Mouse (Mus musculus) layer of hippocampus, postnatal 25 days (tissue): ENCODE data around the gene Sh3gl3. TPM values are rescaled to one million over a fixed set of nuclear protein-coding genes. Genes with fewer than 3 reads are reported as not detected.

ENCODE experiments used
- DNase-seq, 2 experiments: peaks; one replicate each; pipeline ENCODE4 v3.0.0; 2022; ENCODE audit warnings: mixed read lengths in 2 of 2, low spot score in 1 of 2; ENCODE audit errors: extremely low spot score in 1 of 2
- total RNA-seq, 2 experiments: library from RNA; stranded (reverse); gene quantifications; 2 replicates each; pipeline ENCODE4 v1.2.3; 2021

The Sh3gl3 gene
- 10 to 100 TPM; 58.4 to 65.9 TPM for total RNA-seq

DNA sequence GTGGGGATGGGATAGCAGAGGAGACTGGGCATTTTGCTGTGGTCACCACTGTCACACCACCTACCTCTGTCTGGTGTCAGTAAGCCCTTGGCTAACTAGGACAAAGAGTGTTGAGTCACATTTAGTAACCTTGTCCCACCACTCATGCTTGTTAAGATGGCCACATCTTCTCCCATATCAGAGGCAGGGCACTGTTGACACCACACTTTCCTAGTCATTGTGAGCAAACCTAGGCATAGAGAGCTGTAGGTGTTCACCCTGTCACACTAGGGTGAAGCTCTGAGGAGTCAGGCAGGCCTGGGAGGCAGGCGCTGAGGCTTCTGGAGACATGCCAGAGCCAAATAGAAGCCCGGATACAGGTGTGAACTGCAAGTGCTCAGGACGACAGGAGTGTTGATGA lies at the start of gene Sh3gl3:
Sh3gl3 (plus strand) TSS at position 301 of the 400 bp plus-strand sequence.
- DNase-seq = no peak

DNA sequence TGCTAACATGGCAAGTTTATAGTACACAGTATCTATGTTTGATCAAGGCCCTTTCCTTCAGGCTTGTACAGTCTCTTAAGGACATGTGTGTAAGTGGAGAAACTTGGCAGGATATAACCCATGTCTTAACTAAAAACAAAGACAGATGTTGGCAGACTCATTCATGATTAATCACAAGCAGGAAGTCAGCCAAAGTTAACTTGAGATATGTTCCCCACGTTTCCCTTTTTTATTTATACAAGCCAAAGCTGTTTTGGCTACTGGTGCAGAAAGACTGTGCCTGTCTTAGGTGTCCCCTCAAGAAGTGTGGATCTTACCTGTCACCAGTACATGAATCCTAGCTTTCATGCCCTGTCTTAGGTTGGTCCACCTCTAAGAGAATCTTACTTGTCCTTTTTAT lies 35.4 kb upstream of the Sh3gl3 start:
- DNase-seq = no peak

DNA sequence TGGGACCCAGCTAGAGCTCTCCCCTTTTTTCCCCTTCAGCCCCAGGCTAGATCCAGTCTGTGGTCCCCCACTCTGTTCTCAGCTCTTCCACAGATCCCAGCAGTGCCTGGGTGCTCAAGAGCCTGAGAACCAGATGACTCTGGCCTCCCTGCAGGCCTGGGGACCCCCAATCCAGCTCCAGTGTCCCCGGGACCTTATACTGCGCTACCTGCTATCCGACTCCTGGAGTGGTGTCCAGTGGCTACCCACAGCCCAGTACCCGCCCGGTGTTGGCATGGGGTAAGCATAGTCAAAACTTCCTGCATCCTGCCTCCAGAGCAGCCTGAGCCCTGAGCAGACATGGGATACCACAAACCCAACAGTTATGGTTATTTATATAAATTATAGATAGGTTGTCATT lies 26.5 kb upstream of the Sh3gl3 start:
- DNase-seq = no peak

DNA sequence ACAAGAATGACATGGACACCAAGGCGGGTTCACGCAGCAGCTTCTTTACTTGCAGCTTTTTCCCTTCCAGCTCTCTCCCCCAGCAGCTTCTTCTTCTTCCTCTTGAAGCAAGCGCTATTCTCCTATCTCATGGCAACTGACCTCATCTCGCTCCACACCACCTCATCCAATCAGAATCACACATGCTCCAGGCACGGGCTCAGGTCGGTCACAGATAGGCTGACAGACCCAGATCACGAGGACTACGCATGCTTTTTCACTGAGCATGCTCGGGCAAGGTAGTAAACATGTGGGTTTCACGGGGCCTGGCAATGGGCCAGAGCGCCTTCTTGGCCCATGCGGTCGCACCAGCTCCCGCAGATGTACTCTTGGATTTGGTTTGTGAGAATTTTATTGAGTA lies 9.0 kb upstream of the Sh3gl3 start:
- DNase-seq = no peak

DNA sequence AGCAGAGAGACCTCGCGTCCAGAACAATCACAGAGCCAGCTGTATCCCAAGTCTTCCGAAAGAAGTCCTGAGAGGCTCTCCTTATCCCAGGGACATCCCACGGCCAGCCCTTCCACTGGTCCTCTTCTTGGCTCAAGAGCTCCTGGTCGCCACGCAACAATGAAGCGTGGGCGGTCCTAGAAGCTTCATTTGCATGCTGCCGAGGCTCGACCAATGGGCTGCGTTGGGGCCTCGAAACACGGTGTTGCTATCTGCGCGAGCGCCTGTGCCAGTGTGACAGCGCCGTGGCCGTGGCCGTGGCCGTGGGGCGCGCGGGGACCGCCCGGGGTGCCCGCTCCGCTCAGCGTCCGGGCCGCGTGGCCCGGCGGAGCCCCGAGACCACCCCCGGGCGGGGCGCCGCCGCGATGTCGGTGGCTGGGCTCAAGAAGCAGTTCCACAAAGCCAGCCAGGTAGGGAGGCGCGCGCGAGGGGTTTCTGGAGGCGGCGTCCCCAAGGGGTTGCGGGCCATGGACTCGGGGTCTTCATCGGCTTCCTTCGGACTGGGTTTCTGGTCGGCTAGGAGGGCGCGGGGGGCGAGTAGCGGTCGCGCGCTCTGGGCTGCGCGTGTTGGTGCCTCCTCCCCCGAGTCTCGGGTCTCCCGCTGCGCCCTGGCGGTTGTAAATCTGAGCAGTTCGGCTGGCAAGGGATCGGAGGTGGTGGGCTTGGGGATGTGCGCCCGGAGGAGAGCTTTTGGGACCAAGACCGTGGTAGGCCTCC lies 1.1 kb downstream of the Sh3gl3 start:
- peak; percentile 72 to 74 for DNase-seq

DNA sequence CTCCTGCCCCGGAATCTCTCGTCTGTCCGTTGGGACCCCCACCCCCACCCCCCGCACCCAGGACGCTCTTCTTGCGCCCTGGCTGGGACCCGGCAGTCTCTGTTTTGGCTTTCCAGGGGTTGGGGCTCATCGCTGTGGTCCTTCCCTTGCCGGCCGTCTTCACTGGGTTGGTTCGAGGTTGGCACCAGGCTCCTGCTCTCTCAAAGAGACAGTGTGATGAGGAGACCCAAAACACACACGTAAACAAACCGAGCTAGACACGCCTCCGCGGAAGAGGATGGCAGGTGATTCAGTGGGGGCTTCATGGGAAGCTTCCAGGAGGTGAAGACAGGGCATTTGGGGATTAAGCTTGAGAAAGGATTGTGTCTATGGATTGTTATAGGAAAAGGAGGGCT lies 1.7 kb downstream of the Sh3gl3 start:
- peak in 1 of 2 experiments; percentile 23 for DNase-seq

DNA sequence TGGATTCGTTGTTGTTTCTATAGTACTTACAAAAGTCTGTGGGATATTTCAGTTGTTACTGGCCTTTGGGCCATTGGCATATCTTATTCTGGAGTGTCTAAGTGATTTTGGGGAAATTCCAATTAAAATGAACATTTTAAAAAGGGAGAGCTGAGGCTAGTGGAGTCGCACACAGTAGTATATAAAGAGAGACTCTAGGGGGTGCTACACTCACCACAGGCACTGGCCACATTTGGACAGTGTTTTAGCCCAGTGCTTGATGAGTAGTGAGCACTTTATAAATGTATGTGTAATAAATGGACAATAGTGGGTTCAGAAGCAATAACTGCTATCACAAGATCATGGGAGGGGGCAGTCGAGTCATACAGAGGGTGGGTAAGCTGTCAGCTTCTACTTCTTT lies 2.6 kb downstream of the Sh3gl3 start:
- DNase-seq = no peak

DNA sequence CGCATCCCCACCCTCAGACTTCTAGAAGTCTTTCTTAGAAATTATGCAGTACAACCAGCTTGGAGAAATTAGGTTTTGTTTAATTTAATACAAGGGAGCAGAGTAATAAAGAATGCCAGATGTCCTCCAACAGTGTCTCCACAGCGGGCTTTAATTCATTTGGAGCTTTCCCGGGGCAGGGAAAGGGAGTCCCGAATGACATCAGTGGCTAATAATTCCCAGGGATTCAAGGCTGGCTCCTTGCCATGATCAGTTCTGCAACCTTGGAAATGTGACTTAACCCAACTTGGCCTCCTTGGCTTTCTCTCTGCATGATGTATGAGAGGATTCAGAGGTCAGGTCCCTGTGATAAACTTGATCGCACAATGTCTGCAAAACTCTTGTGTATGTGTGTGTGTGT lies 3.7 kb downstream of the Sh3gl3 start:
- no peak for DNase-seq

DNA sequence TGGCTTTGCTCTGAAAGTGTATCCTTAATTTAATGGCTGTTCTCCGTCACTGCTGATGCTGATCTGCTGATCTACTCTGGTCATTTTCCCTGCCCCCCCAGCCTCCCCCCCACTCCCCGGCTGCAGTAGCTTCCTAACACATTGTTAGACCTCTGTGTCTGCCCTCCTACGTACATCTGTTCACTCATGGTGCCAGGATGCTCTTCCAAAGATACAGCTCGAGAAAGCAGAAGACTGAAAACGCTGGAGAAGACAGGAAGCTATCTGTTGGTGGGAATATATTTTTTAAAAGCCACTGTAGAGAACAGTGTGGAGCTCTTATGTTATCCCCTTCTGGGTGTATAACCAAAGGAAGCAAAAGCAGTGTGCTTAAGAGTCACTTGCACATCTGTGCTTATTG lies 7.3 kb downstream of the Sh3gl3 start:
- no peak for DNase-seq

DNA sequence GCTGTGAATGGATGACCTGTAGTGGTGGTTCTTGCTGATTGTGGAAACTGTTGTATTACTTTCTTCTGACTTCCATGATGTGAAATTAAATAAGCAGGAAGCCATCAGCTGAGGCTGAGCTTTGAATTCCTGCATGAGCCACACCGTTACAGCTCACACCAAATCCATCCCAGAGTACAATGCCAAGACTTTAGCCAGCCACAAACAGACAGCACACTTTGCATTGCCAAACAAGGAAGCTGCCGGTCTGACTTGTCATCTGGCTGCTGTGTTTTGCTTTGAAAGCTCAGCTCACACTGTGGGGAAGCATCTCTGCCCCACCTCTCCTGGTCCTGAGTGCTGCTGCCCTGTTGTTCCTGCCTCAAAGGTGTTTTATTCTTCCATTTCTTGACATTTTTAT lies 9.1 kb downstream of the Sh3gl3 start:
- no peak for DNase-seq

DNA sequence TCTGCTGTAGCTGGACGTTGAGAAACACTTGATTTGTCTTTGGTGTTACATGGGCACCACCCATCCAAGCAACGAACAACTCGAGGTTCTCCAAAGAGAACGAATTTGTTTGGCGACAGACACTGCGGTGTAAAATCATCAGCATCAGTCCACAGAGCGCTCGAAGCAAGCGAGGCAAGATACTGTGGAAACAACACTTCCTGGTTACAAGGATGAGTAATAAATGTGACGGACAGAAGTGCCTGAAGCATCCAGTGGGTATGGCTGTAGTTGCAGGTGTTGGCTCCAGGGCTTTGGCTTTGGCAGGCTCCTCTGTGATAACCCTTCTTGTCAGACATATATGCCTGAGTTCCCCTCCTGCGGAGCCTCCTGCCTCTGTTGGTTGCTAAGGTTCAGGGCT lies 18.0 kb downstream of the Sh3gl3 start:
- DNase-seq = no peak

DNA sequence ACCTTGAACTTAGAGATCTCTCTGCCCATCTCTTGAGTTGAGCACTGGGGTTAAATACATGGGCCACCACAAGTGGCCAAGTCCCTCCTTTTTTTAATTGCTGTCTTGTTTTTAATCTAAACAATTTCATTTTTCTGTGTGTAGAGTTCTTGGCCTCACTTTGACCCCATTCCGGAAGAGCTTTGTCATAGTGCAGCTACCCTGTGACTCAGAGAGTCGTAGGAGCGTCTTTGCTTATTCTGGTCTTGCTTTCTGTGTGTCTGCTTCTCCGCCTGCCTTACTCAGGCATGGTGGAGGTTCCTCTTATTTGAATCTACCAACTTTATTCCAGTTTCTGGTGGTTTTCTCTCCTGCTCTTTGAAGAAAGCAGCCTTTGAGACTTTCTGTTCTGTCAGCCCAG lies 18.9 kb downstream of the Sh3gl3 start:
- DNase-seq = no peak

DNA sequence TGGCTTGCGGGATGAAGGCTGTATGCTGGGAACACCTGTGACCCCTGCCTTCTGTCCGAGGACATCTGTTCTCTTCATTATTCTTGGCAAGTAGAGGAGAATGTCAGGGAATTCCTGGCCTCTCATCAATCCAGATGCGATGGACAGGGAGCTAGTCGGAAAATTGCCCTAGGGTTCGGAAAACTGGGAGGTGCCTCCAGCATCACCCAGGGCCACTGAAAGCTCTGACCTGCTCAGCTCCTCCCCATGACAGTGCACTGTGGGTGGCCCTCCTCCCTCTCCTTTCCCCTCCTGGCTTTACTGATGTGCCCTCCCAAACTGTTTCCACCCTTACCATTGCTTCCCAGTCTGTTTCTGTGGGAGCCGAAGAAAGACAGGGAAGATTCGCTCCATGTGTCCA lies 29.5 kb downstream of the Sh3gl3 start:
- no peak for DNase-seq

DNA sequence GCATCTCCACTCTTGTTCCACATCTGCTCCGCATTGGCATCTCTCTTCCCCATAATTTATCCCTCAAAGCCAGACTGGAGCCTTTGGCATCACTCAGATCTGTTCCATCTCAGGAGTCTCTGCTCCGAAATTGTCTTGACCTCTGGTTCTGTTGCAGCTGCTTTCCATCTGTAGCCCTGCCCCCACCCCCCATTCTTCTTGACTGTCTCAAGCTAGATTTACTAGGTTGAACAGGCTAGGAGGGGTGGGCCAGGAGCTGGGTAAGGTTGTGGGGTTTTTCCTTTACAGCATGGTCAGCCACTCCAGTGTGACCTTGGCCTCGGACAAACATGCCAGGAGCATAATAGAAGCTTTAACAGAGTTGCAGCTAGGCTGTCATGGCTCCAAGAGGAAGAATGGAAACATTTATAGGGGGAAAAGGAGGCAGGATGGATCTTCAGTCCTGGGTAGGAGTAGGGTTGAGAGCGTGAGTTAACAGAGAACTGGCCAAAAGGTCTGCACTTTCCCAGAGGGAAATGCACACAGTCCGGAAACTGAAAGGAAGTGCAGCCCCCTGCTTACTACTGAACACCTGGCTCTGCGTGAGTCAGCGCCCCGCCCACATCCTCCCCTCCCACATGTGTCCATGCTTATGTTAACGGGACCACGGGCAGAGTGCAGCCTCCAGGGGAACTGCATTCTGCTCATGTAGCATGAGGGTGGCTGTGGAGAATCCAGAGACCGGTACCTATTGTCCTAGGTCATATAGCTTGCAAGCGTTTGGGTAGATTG lies 30.6 kb downstream of the Sh3gl3 start:
- no peak for DNase-seq

DNA sequence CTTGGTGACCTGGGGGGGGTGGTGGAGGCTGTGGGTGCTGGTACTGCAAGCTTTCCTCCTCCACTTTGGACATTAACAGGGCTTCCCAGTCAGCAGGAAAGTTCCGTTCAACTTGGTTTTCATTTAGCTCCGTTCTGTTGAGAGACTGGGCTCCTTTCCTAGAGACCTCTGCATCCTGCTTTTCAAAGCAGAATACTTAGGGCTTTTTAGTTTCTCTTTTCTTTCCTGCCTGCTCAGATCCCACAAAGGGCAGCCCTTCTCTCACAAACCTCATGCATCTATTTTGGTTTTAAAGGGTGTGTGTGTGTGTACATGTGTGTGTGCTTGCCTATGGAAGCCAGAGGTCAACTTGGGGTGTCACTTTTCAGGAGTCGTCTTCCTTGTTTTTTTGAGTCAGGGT lies 31.3 kb downstream of the Sh3gl3 start:
- no peak for DNase-seq

DNA sequence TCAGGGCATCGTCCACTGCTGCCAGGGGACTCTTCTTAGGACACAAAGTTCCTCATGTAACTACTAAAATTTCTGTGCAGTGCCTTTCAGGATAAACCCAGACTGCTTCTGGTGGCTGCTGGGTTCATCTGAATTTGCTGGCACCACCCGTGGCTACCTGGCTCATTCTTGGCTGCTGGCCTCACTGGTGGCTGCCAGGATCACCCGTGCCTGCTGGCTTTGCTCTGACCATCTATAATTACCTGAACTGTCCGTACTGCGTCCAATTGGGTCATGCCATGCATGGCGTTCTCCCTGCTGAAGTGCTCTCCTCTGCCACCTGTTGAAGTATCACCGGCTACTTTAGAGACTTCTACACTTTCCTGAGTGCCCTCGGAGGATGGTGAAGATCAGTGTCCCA lies 33.1 kb downstream of the Sh3gl3 start:
- DNase-seq = no peak

DNA sequence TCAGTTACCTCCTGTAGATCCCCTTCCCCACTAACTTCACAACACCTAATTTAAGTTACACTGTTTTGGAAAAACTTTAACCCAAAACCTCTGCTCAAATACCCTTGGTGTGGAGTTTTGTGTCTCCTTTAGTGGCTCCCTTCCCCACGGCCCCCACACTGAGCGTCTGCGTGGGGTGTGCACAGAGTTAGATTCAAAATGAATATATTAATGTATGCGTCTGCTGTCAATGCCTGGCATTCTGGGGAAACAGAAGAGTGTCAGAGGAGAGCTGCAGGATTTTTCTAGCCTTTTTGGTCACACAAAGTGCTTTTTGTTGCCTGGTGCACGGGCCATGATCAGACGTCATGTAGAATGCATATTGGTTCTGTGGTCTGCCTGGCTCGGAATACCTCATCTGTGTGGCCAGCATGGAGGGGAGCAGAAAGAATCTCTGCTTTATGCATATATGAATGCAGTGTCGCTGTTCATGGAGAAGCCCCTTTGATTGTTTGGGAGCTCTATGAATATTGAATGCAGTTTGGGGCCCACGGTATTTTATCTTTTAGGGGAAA lies 47.8 kb downstream of the Sh3gl3 start:
- no peak for DNase-seq

DNA sequence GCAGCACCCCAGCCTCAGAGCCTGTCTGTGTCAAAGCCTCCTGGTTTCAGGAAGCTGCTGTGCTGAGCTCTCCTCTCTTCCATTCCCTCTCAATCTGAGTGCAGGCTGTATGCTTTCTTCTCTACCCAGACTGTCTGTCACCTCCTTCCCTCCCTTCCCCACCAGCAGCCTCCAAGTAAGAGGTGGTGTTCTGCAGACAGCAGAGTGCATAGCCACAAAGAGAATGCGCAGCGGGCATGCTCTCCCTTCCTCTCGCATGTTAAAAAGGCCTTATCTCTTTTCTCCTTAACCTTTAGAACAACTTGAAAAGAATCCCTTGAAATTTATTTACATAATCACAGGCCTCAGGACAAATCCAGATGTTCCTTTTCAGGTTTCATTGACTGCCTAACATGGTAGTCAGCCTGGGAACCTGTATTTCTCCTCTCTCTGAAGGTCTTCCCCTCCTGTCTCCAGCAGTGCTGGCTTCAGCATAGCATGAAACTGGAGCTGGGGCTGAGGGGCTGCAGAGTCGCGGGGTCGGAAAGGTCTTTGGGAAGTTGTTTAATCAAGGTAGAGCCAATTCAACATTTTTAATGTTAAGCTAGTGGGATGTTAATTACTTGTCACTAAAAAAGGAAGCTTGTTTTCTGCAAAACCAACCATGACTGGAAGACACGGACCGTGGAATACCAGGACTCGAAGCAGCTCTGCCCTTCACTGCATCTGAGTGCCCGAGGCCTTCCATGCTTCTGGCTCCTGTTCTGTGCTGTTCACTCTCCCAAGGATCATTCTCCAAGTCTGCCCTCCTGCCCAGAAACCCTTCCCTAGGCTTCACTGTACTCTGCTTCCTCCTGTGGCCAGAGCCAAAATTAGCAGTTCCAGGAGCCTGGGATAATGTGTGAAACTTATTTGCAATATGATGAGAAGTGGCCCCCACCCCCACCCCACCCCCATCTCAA lies 50.5 kb downstream of the Sh3gl3 start:
- no peak for DNase-seq

DNA sequence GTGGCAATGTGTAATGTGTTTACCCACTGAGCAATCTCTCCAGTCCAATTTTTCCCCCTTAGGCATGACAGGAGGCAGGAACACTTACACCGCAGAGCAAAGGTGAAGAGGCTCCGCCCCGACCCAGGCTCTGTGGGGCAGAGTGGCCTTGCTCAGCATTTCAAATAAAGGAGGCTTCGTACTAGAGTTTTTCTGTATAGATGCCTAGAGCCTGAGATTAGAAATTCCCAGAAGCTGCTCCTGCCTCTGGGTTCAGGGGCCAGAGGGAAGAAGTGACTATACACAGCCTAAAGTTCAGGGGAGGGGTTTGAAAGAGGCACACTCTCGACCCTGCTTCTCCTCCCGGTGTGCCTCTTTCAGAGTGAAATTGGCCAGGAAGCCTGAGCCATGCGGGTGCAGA lies 59.6 kb downstream of the Sh3gl3 start:
- no peak for DNase-seq

DNA sequence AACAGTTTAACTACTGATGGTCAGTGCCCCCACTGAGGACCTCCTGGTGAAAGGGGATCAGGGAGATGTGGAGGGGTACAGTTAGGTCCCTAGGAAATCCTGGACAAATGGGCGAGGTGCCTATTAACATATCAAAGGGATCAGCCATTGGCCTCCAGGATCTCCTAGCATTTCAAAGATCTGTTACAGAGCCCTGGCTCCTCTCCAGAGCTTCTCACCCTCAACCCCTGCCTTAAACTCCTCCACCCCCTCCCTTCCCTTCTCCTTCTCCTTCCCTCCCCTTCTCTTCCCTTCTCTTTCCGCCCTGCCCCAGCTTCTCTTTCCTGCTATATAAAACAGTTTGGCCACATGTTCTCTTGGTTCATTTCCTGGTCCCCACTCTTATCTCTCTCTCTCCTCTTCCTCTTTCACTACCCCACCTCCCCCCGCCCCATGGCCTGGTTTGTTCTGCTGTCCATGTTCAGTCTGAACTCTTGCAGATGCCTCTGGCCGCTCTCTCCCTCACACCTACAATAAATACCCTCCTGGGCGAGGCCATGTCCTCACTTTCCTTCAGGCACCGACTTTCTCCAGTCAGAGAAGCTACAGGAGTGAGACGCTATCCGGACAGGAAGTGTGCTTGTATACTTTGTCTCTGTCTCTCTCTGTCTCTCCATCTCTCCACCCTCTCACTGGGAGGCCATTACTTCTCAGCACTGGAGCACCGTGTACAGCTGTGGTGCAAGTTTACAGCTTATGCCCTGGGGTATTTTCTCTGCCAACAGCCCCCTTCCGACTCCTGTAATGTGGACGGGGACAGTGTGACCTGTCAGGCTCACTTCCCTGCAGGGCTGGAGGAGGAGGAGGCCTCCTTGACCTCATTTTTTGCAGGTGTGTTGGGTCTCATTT lies 60.6 kb downstream of the Sh3gl3 start:
- no peak for DNase-seq
